Mouse (Mus musculus) A20 (cell line): ENCODE measurements around the gene Zfp661.
"Not testable (repeated sequence)": the region's sequence is repeated elsewhere in the genome, so short reads cannot be mapped to it uniquely, and the experiment has no call there.

Source experiments
- DNase-seq: peaks from one replicate; pipeline ENCODE4 v3.0.0-alpha.2; 2011; ENCODE audit warnings: low read depth, low spot score

The Zfp661 gene

GRCm38 (mm10) chr2:127586694-127587513, at the start of gene Zfp661, which contains the start of gene Mrps5:
Gene Zfp661 (minus strand): TSS chr2:127587094.
Gene Mrps5 (plus strand): TSS chr2:127587222.
- DNase-seq = peak; percentile 88

- no peak for DNase-seq
These were observed 48.7 kb upstream of the Zfp661 start for GRCm38 (mm10) chr2:127635581-127635980.

- DNase-seq = no peak
These were observed 45.7 kb upstream of the Zfp661 start for GRCm38 (mm10) chr2:127632601-127633000.

GRCm38 (mm10) chr2:127627990-127628570, 41.2 kb upstream of the Zfp661 start:
- DNase-seq = no peak

GRCm38 (mm10) chr2:127627354-127627753, 40.5 kb upstream of the Zfp661 start:
- no peak for DNase-seq

- no peak for DNase-seq
These were observed 38.8 kb upstream of the Zfp661 start for GRCm38 (mm10) chr2:127625659-127626058.

GRCm38 (mm10) chr2:127624786-127625185, 37.9 kb upstream of the Zfp661 start:
- no peak for DNase-seq

- DNase-seq = no peak
These were observed 35.2 kb upstream of the Zfp661 start for GRCm38 (mm10) chr2:127622065-127622464.

- DNase-seq = no peak
These were observed 32.4 kb upstream of the Zfp661 start for GRCm38 (mm10) chr2:127619311-127619710.

- DNase-seq = no peak
These were observed 25.4 kb upstream of the Zfp661 start for GRCm38 (mm10) chr2:127612288-127612687.

GRCm38 (mm10) chr2:127611386-127611785, 24.5 kb upstream of the Zfp661 start:
- DNase-seq = no peak

GRCm38 (mm10) chr2:127608986-127609385, 22.1 kb upstream of the Zfp661 start:
- no peak for DNase-seq

- DNase-seq = peak; percentile 35
These were observed 21.3 kb upstream of the Zfp661 start for GRCm38 (mm10) chr2:127608234-127608633.

GRCm38 (mm10) chr2:127605203-127605602, 18.3 kb upstream of the Zfp661 start:
- DNase-seq = no peak

GRCm38 (mm10) chr2:127603383-127603782, 16.5 kb upstream of the Zfp661 start:
- not testable (repeated sequence) for DNase-seq

- DNase-seq = no peak
These were observed 3.9 kb upstream of the Zfp661 start for GRCm38 (mm10) chr2:127590840-127591239.

GRCm38 (mm10) chr2:127590204-127590603, 3.3 kb upstream of the Zfp661 start:
- no peak for DNase-seq

- DNase-seq = no peak
These were observed 2.0 kb upstream of the Zfp661 start for GRCm38 (mm10) chr2:127588897-127589296.

GRCm38 (mm10) chr2:127587514-127587844, 585 bp upstream of the Zfp661 start:
- DNase-seq = no peak

- peak; percentile 94 for DNase-seq
These were observed 2.4 kb downstream of the Zfp661 start for GRCm38 (mm10) chr2:127584436-127584858.

GRCm38 (mm10) chr2:127573322-127573721, 13.6 kb downstream of the Zfp661 start:
- DNase-seq = no peak

- peak; percentile 91 for DNase-seq
These were observed 27.6 kb downstream of the Zfp661 start for GRCm38 (mm10) chr2:127559070-127559966.
